Mouse (Mus musculus): ENCODE measurements at regions not wholly inside any gene's neighbourhood (a gene's known extent, or its start where the extent isn't known, plus 50 kb on each side); places are given as distances from the start of the nearest gene placed in this dataset.

DNA sequence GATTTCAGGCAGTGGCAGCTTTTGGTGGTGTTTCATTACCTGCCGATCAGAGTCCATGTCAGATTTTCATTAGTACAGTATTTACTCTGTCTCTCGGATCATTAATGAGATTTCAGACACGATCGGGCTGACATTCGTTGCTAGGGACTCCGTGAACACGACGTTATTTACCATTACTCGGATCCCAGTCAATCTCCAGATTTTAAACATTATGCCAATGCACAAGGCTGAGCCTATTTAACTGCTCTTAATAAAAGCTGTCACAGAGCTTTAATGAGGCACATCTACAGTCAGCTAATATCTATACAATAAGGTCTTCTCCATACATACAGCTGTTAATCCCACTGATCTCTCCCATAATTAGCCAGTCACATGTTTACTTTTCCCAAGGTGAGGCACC is 283.0 kb upstream of the Kynu start:
- no peaks in the 10 kb centered on the region for H3K27me3 ChIP-seq (ENCODE audit: control insufficient read depth in 1 of 2, insufficient read depth in 2 of 2, low read length in 2 of 2)
- no peaks in the 10 kb centered on the region for H3K9me3 ChIP-seq (replicated peaks; ENCODE audit: insufficient read depth, low read length)
- H3K4me3 ChIP-seq (ENCODE audit: control insufficient read depth in 1 of 2, insufficient read depth in 1 of 2, low read depth in 2 of 2, low read length in 2 of 2) = no peak overlapping the region
- no peaks in the 10 kb centered on the region for H3K4me1 ChIP-seq (ENCODE audit: control insufficient read depth in 1 of 2, insufficient read depth in 2 of 2, low read length in 2 of 2)
- DNase-seq (ENCODE audit: low read depth, low spot score) = no peak
- H3K79me2 ChIP-seq (ENCODE audit: control insufficient read depth, insufficient read depth, low read length, poor library complexity) = no peaks in the 10 kb centered on the region
- no peak overlapping the region for H3K27ac ChIP-seq (ENCODE audit: control insufficient read depth, low read depth, low read length)
- no peak overlapping the region for H3K9ac ChIP-seq (ENCODE audit: control insufficient read depth, low read depth, low read length, poor library complexity, severe bottlenecking)
- H3K36me3 ChIP-seq (ENCODE audit: control insufficient read depth in 1 of 2, insufficient read depth in 2 of 2, low read length in 2 of 2) = no peaks in the 10 kb centered on the region
- TF ChIP-seq EP300 (IDR thresholded peaks at IDR 0.05; ENCODE audit: low read depth in 1 of 2, low read length in 2 of 2) (no peak), E2F4 (IDR thresholded peaks at IDR 0.05; ENCODE audit: borderline replicate concordance, low read depth, low read length) (no peak), POLR2AphosphoS5 (IDR thresholded peaks at IDR 0.05; ENCODE audit: borderline replicate concordance, low read depth, low read length) (no peak), SIN3A (IDR thresholded peaks at IDR 0.05; ENCODE audit: low read length) (no peak), JUND (IDR thresholded peaks at IDR 0.05; ENCODE audit: low read depth, low read length) (no peak), BHLHE40 (IDR thresholded peaks at IDR 0.05; ENCODE audit: borderline replicate concordance, low read depth, low read length) (no peak), MAFK (IDR thresholded peaks at IDR 0.05; ENCODE audit: borderline replicate concordance, low read depth, low read length) (no peak), ZNF384 (IDR thresholded peaks at IDR 0.05; ENCODE audit: low read depth, low read length) (no peak), POLR2A (IDR thresholded peaks at IDR 0.05; ENCODE audit: control insufficient read depth in 1 of 2, insufficient read depth in 1 of 2, low read depth in 1 of 2, low read length in 2 of 2, poor library complexity in 1 of 2) (no peak), SMC3 (IDR thresholded peaks at IDR 0.05; ENCODE audit: low read depth, low read length) (no peak), MAX (IDR thresholded peaks at IDR 0.05; ENCODE audit: low read length) (no peak), USF2 (IDR thresholded peaks at IDR 0.05; ENCODE audit: borderline replicate concordance in 1 of 2, insufficient read depth in 1 of 2, low read depth in 1 of 2, low read length in 2 of 2) (no peak), ZKSCAN1 (IDR thresholded peaks at IDR 0.05; ENCODE audit: low read depth, low read length) (no peak), TAL1 (IDR thresholded peaks at IDR 0.05; ENCODE audit: low read length) (no peak), RCOR1 (IDR thresholded peaks at IDR 0.05; ENCODE audit: low read depth, low read length) (no peak), UBTF (IDR thresholded peaks at IDR 0.05; ENCODE audit: borderline replicate concordance, insufficient read depth, low read depth, low read length) (no peak), GABPA (IDR thresholded peaks at IDR 0.05; ENCODE audit: low read depth, low read length) (no peak)

DNA sequence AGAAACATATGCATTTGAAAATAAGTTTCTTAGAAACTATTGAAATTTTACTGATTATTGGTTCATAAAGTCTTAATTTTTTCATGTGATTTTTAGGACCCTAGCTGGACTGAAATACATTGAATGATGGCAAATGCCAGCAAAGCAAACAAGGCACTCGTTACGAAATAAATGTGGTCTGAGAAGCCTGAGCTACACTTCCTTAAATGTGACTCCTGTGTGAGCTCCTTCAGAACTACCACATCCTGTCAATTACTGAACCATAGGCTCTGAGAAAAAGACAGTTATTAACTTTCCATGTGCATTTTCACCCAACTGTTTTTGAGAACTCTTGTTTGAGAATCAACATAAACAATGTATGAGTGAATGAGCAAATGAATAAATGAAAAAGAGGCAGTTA is 281.1 kb upstream of the Kynu start:
- Histone ChIP-seq H3K27me3 (ENCODE audit: control insufficient read depth in 1 of 2, insufficient read depth in 2 of 2, low read length in 2 of 2) (no peaks in the 10 kb centered on the region), H3K9ac (ENCODE audit: control insufficient read depth, low read depth, low read length, poor library complexity, severe bottlenecking) (no peak overlapping the region), H3K36me3 (ENCODE audit: control insufficient read depth in 1 of 2, insufficient read depth in 2 of 2, low read length in 2 of 2) (no peaks in the 10 kb centered on the region), H3K79me2 (ENCODE audit: control insufficient read depth, insufficient read depth, low read length, poor library complexity) (no peaks in the 10 kb centered on the region), H3K27ac (ENCODE audit: control insufficient read depth, low read depth, low read length) (no peak overlapping the region), H3K4me3 (ENCODE audit: control insufficient read depth in 1 of 2, insufficient read depth in 1 of 2, low read depth in 2 of 2, low read length in 2 of 2) (no peak overlapping the region), H3K4me1 (ENCODE audit: control insufficient read depth in 1 of 2, insufficient read depth in 2 of 2, low read length in 2 of 2) (no peaks in the 10 kb centered on the region), H3K9me3 (replicated peaks; ENCODE audit: insufficient read depth, low read length) (no peaks in the 10 kb centered on the region)
- no peak for DNase-seq (ENCODE audit: low read depth, low spot score)
- TF ChIP-seq POLR2A (IDR thresholded peaks at IDR 0.05; ENCODE audit: control insufficient read depth in 1 of 2, insufficient read depth in 1 of 2, low read depth in 1 of 2, low read length in 2 of 2, poor library complexity in 1 of 2) = no peak
- no peak for TF ChIP-seq USF1 (IDR thresholded peaks at IDR 0.05; ENCODE audit: low read depth, low read length)
